Mouse (Mus musculus) ES-E14 (cell line): Measurements from ENCODE around the gene Cmtr1.

Experiments used
- CHD2 ChIP-seq: IDR thresholded peaks from 2 replicates; pipeline ENCODE4 v1.6.1; 2014; ENCODE audit warnings: mild to moderate bottlenecking, low read depth, low read length, inconsistent platforms
- HCFC1 ChIP-seq: IDR thresholded peaks from 2 replicates; pipeline ENCODE4 v1.6.1; 2012; ENCODE audit warnings: low read length, inconsistent platforms, borderline replicate concordance; ENCODE audit not compliant: insufficient read depth
- MAFK ChIP-seq: IDR thresholded peaks from 2 replicates; pipeline ENCODE4 v1.6.1; 2014; ENCODE audit warnings: mild to moderate bottlenecking, low read depth, low read length, inconsistent platforms; ENCODE audit not compliant: insufficient read depth
- ZC3H11A ChIP-seq: IDR thresholded peaks from 2 replicates; pipeline ENCODE4 v1.6.1; 2012; ENCODE audit warnings: low read depth, mild to moderate bottlenecking, inconsistent platforms, low read length, borderline replicate concordance

DNA sequence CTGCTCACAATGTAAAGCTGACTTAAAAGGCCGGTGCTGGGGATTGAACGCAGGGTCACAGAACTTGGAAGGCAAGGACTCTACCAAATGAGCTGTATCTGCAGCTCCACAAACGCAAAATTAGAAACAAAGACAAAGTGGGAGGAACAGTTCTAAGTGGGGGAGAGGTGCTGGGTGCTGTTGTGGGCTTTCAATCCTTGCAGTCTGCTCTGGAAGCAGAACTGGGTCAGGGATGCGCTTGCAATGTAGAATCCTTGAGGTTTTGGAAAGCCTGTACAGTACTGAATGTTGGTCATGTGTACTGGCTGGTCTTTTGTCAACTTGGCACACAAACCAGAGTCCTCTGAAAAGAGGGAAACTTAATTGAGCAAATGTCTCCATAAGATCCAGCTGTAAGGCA lies 44.8 kb upstream of the Cmtr1 start:
- TF ChIP-seq MAFK, result no peak
- no peak for TF ChIP-seq CHD2
- no peak for TF ChIP-seq ZC3H11A
- TF ChIP-seq HCFC1, result no peak
